Mouse (Mus musculus): ENCODE data around the gene Paqr4.

DNA sequence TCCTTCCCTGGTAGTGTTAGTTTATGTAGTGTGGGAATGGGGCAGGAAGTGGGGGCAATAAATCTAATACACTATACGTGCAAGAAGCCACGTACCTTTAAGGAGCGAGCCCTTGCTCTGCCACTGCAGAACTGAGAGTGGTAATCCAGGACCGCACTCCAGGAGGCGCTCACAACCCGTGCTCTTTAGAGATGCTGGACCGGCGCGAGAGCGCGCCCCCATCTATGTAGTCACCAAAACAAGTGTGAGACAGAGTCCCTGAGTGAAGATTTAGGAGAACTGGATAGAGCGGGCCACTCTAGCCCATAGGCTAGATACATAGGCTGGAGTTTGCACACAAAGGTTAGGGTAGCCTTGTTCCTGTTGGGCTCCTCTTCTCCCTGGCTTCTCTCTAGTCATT is 33.4 kb upstream of the Paqr4 start:
- TF ChIP-seq POLR2A (IDR thresholded peaks at IDR 0.05; ENCODE audit: borderline replicate concordance, control insufficient read depth, low read depth, low read length), result no peak
- peak; percentile 94 for TF ChIP-seq CTCF (IDR thresholded peaks at IDR 0.05; ENCODE audit: control insufficient read depth, insufficient read depth, low read length)

Data from bone marrow, adult 2 months (tissue).